Mouse (Mus musculus) CH12.LX (cell line): ENCODE measurements around the gene Cox4i2. TPM values are rescaled to one million over a fixed set of nuclear protein-coding genes. Genes with fewer than 3 reads are reported as not detected.

Experiments used
- DNase-seq: peaks from one replicate; pipeline ENCODE4 v3.0.0-alpha.2; 2013; ENCODE audit errors: extremely low read depth
- H3K27ac ChIP-seq: 2 replicates; pipeline ENCODE4 v1.5.1; 2012; ENCODE audit warnings: low read depth, mild to moderate bottlenecking, control low read depth, moderate library complexity; ENCODE audit not compliant: insufficient read depth
- H3K27me3 ChIP-seq: replicated peaks from 2 replicates; pipeline ENCODE3; 2012; ENCODE audit warnings: inconsistent platforms
- H3K36me3 ChIP-seq, 2 experiments: replicated peaks in 1 of 2; 2 replicates each; pipeline versions ENCODE3 to v1.6.1; 2012; ENCODE audit warnings: inconsistent platforms in 1 of 2, low read length in 1 of 2, mild to moderate bottlenecking in 1 of 2, mixed read lengths in 1 of 2, moderate library complexity in 1 of 2; ENCODE audit not compliant: control insufficient read depth in 1 of 2, insufficient read depth in 1 of 2
- H3K4me1 ChIP-seq, 2 experiments: 2 replicates each; pipeline ENCODE4 v1.6.1; 2012; ENCODE audit warnings: inconsistent platforms in 1 of 2, moderate library complexity in 1 of 2; ENCODE audit not compliant: insufficient read depth in 2 of 2, control insufficient read depth in 1 of 2
- H3K4me2 ChIP-seq: 2 replicates; pipeline ENCODE4 v1.6.1; 2012; ENCODE audit warnings: low read depth, mild to moderate bottlenecking, control low read depth; ENCODE audit not compliant: poor library complexity, insufficient read depth, severe bottlenecking
- H3K4me3 ChIP-seq, 3 experiments: fragments of 150-350 bp in 1 of 3; sonication (generic) in 1 of 3; replicated peaks in 1 of 3; 2 replicates each; pipeline versions ENCODE3 to v1.5.1; 2011 to 2012; ENCODE audit warnings: low read depth in 2 of 3, low read length in 2 of 3, mild to moderate bottlenecking in 2 of 3, moderate library complexity in 2 of 3, control low read depth in 1 of 3, improper control_type of control experiment in 1 of 3, inconsistent platforms in 1 of 3, mixed read lengths in 1 of 3; ENCODE audit not compliant: poor library complexity in 1 of 3
- H3K79me2 ChIP-seq: replicated peaks from 2 replicates; pipeline ENCODE4 v1.6.1; 2012; ENCODE audit warnings: mild to moderate bottlenecking, moderate library complexity; ENCODE audit not compliant: control insufficient read depth, poor library complexity, insufficient read depth, severe bottlenecking; ENCODE audit errors: extremely low read depth
- H3K9ac ChIP-seq: 2 replicates; pipeline ENCODE4 v1.6.1; 2012; ENCODE audit warnings: low read depth, mild to moderate bottlenecking, control low read depth, moderate library complexity; ENCODE audit not compliant: insufficient read depth
- H3K9me3 ChIP-seq: replicated peaks from 2 replicates; pipeline ENCODE3; 2012; ENCODE audit warnings: low read length, inconsistent platforms, mixed read lengths
- BHLHE40 ChIP-seq: IDR thresholded peaks from 2 replicates; pipeline ENCODE4 v1.6.1; 2011; ENCODE audit warnings: mild to moderate bottlenecking, low read depth, low read length, improper control_type of control experiment
- CTCF ChIP-seq, 2 experiments: IDR thresholded peaks in 1 of 2; conservative IDR thresholded peaks in 1 of 2; 2 replicates each; pipeline ENCODE4 v1.5.1; 2011 to 2012; ENCODE audit warnings: low read depth in 2 of 2, low read length in 2 of 2, improper control_type of control experiment in 1 of 2, inconsistent platforms in 1 of 2, mild to moderate bottlenecking in 1 of 2, moderate library complexity in 1 of 2
- E2F4 ChIP-seq: IDR thresholded peaks from 2 replicates; pipeline ENCODE4 v1.6.1; 2011; ENCODE audit warnings: low read depth, low read length, improper control_type of control experiment; ENCODE audit not compliant: insufficient replicate concordance
- ELF1 ChIP-seq: IDR thresholded peaks from 2 replicates; pipeline ENCODE4 v1.6.1; 2014; ENCODE audit warnings: low read depth, mild to moderate bottlenecking, inconsistent platforms, low read length, improper control_type of control experiment
- EP300 ChIP-seq: IDR thresholded peaks from 2 replicates; pipeline ENCODE4 v1.6.1; 2011; ENCODE audit warnings: low read length, improper control_type of control experiment
- ETS1 ChIP-seq: conservative IDR thresholded peaks from 2 replicates; pipeline ENCODE4 v1.6.1; 2012; ENCODE audit warnings: low read depth, mild to moderate bottlenecking, inconsistent platforms, low read length, improper control_type of control experiment, moderate library complexity
- GABPA ChIP-seq: IDR thresholded peaks from 2 replicates; pipeline ENCODE4 v1.6.1; 2012; ENCODE audit warnings: low read depth, low read length, improper control_type of control experiment, inconsistent platforms; ENCODE audit not compliant: insufficient replicate concordance
- IRF4 ChIP-seq: IDR thresholded peaks from 2 replicates; pipeline ENCODE4 v1.6.1; 2014; ENCODE audit warnings: low read depth, mild to moderate bottlenecking, inconsistent platforms, low read length, improper control_type of control experiment
- JUN ChIP-seq: IDR thresholded peaks from 2 replicates; pipeline ENCODE4 v1.6.1; 2011; ENCODE audit warnings: low read depth, mild to moderate bottlenecking, low read length, improper control_type of control experiment, moderate library complexity; ENCODE audit not compliant: insufficient read depth
- MAFK ChIP-seq: IDR thresholded peaks from 2 replicates; pipeline ENCODE4 v1.6.1; 2011; ENCODE audit warnings: low read length, improper control_type of control experiment; ENCODE audit not compliant: insufficient replicate concordance
- MAX ChIP-seq: IDR thresholded peaks from 2 replicates; pipeline ENCODE4 v1.6.1; 2011; ENCODE audit warnings: low read length, improper control_type of control experiment
- MAZ ChIP-seq: IDR thresholded peaks from 2 replicates; pipeline ENCODE4 v1.6.1; 2012; ENCODE audit warnings: low read depth, mild to moderate bottlenecking, inconsistent platforms, low read length, improper control_type of control experiment, moderate library complexity
- MXI1 ChIP-seq: IDR thresholded peaks from 2 replicates; pipeline ENCODE4 v1.6.1; 2011; ENCODE audit warnings: mild to moderate bottlenecking, low read depth, low read length, improper control_type of control experiment
- MYC ChIP-seq: IDR thresholded peaks from 2 replicates; pipeline ENCODE4 v1.6.1; 2011; ENCODE audit warnings: low read depth, mild to moderate bottlenecking, improper control_type of control experiment, low read length
- NELFE ChIP-seq: IDR thresholded peaks from 2 replicates; pipeline ENCODE4 v1.6.1; 2011; ENCODE audit warnings: low read depth, low read length, improper control_type of control experiment
- NRF1 ChIP-seq: IDR thresholded peaks from 2 replicates; pipeline ENCODE4 v1.6.1; 2014; ENCODE audit warnings: low read depth, mild to moderate bottlenecking, inconsistent platforms, low read length, improper control_type of control experiment, moderate library complexity
- PAX5 ChIP-seq: IDR thresholded peaks from 2 replicates; pipeline ENCODE4 v1.6.1; 2012; ENCODE audit warnings: low read length, inconsistent platforms, mixed read lengths
- POLR2AphosphoS2 ChIP-seq: IDR thresholded peaks from 2 replicates; pipeline ENCODE4 v1.6.1; 2011; ENCODE audit warnings: low read depth, low read length, improper control_type of control experiment
- RAD21 ChIP-seq: IDR thresholded peaks from 2 replicates; pipeline ENCODE4 v1.6.1; 2011; ENCODE audit warnings: low read depth, mild to moderate bottlenecking, low read length, improper control_type of control experiment, moderate library complexity
- RCOR1 ChIP-seq: conservative IDR thresholded peaks from 2 replicates; pipeline ENCODE4 v1.6.1; 2012; ENCODE audit warnings: low read depth, mild to moderate bottlenecking, inconsistent platforms, low read length, improper control_type of control experiment
- SIN3A ChIP-seq: IDR thresholded peaks from 2 replicates; pipeline ENCODE4 v1.6.1; 2012; ENCODE audit warnings: low read length, improper control_type of control experiment, inconsistent platforms
- SMC3 ChIP-seq: IDR thresholded peaks from 2 replicates; pipeline ENCODE4 v1.6.1; 2011; ENCODE audit warnings: low read depth, low read length, improper control_type of control experiment
- TBP ChIP-seq: conservative IDR thresholded peaks from 2 replicates; pipeline ENCODE4 v1.6.1; 2011; ENCODE audit warnings: low read depth, low read length, improper control_type of control experiment
- TCF12 ChIP-seq: IDR thresholded peaks from 2 replicates; pipeline ENCODE4 v1.6.1; 2014; ENCODE audit warnings: low read depth, mild to moderate bottlenecking, inconsistent platforms, low read length, improper control_type of control experiment
- USF1 ChIP-seq: IDR thresholded peaks from 2 replicates; pipeline ENCODE4 v1.6.1; 2014; ENCODE audit warnings: low read depth, mild to moderate bottlenecking, inconsistent platforms, low read length, improper control_type of control experiment
- USF2 ChIP-seq: conservative IDR thresholded peaks from 2 replicates; pipeline ENCODE4 v1.6.1; 2011; ENCODE audit warnings: low read depth, low read length, improper control_type of control experiment
- ZC3H11A ChIP-seq: IDR thresholded peaks from 2 replicates; pipeline ENCODE4 v1.6.1; 2012; ENCODE audit warnings: low read depth, mild to moderate bottlenecking, inconsistent platforms, low read length, improper control_type of control experiment
- ZKSCAN1 ChIP-seq: IDR thresholded peaks from 2 replicates; pipeline ENCODE4 v1.6.1; 2012; ENCODE audit warnings: low read depth, inconsistent platforms, low read length, improper control_type of control experiment, borderline replicate concordance
- ZMIZ1 ChIP-seq: IDR thresholded peaks from 2 replicates; pipeline ENCODE4 v1.6.1; 2012; ENCODE audit warnings: low read depth, mild to moderate bottlenecking, inconsistent platforms, low read length, improper control_type of control experiment
- dilution Hi-C: fragments of 300-500 bp; cut with MboI; formaldehyde crosslinking; loops from 2 replicates; pipeline ENCODE4 v1.14.3; 2020; ENCODE audit warnings: low sequenced_read_pairs; ENCODE audit not compliant: extremely low pct_unique_long_range_greater_than_20kb, extremely low pct_ligation_motif_present
- in situ Hi-C: fragments of 300-500 bp; cut with MboI; formaldehyde crosslinking; loops from 3 replicates; pipeline ENCODE4 v1.14.3; 2019; ENCODE audit warnings: low sequenced_read_pairs, low pct_ligation_motif_present, low pct_unique_long_range_greater_than_20kb, mixed read lengths
- polyA plus RNA-seq: library from polyadenylated mRNA; unstranded; fragments of >175 nt; gene quantifications from 2 replicates; pipeline ENCODE4 v1.2.1, GENCODE M21; 2012; ENCODE audit warnings: low read depth; ENCODE audit not compliant: insufficient read length
- total RNA-seq, 2 experiments: library from RNA; depleted of rRNA; stranded (reverse); fragments of 300-350 nt in 1 of 2; fragments of >200 nt in 1 of 2; gene quantifications; 2 replicates each; pipeline ENCODE4 v1.2.3; 2012 to 2014

Gene Cox4i2
- total and polyA plus RNA-seq, 3 experiments: not detected

- DNase-seq: peak; percentile 24
- H3K27me3 ChIP-seq: peaks cover 44% of the 10 kb centered on the region
- dilution Hi-C loops (no loop called here), in situ Hi-C loops (no loop called here)
- no peak overlapping the region for H3K4me2 ChIP-seq
- TF ChIP-seq USF1 (no peak), PAX5 (no peak), MXI1 (no peak), ELF1 (peak; percentile 20; the same call in 1 of the 2 replicates), ZC3H11A (no peak), EP300 (no peak), IRF4 (no peak), RAD21 (peak; percentile 50), RCOR1 (no peak), MAX (0 out of 2 replicates have a peak, but pooled peaks have one; percentile 19), ZKSCAN1 (no peak), MAZ (no peak), SMC3 (peak; percentile 50), ETS1 (no peak), TBP (no peak), TCF12 (0 out of 2 replicates have a peak, but pooled peaks have one; percentile 15), ZMIZ1 (no peak), USF2 (no peak), CTCF (conservative IDR thresholded peaks at IDR 0.05 in 1 of 2, IDR thresholded peaks at IDR 0.05 in 1 of 2; ENCODE audit: low read depth in 2 of 2, low read length in 2 of 2) (peak; percentile 18 to 77; a peak in 2 of 4 replicates), NRF1 (no peak)
- peaks cover 0 to 8% of the 10 kb centered on the region in 2 experiments; a peak in 2 of 4 replicates for H3K4me1 ChIP-seq
- H3K4me3 ChIP-seq: no peak overlapping the region
- no peaks in the 10 kb centered on the region for H3K79me2 ChIP-seq
- H3K9ac ChIP-seq: no peak overlapping the region
- H3K9me3 ChIP-seq: no peaks in the 10 kb centered on the region
- no peak overlapping the region for H3K27ac ChIP-seq
- H3K36me3 ChIP-seq: no peaks in the 10 kb centered on the region
These were observed 11.5 kb upstream of the Cox4i2 start for GRCm38 (mm10) chr2:152742435-152742834.

- TF ChIP-seq JUN: no peak
- peak; percentile 59 for TF ChIP-seq TCF12
- TF ChIP-seq EP300: peak; percentile 69
- TF ChIP-seq E2F4: no peak
- peak; percentile 59; the same call in 1 of the 2 replicates for TF ChIP-seq MYC
- TF ChIP-seq MAX: peak; percentile 63; the same call in 1 of the 2 replicates
- no peak for TF ChIP-seq TBP
- TF ChIP-seq MAZ: no peak
- no peak for TF ChIP-seq GABPA
- no peak for TF ChIP-seq NELFE
- TF ChIP-seq SIN3A: no peak
- TF ChIP-seq IRF4: peak; percentile 89
- TF ChIP-seq POLR2AphosphoS2: no peak
- TF ChIP-seq MAFK: peak; percentile 84
- no peak for TF ChIP-seq SMC3
- 0 out of 2 replicates have a peak, but pooled peaks have one; percentile 34 for TF ChIP-seq RCOR1
- TF ChIP-seq ETS1: peak; percentile 72
- peak; percentile 99 for TF ChIP-seq BHLHE40
- H3K4me2 ChIP-seq: 0 out of 2 replicates have a peak overlapping the region, but pooled peaks have one; percentile 8
- peak; percentile 46 for DNase-seq
- H3K9me3 ChIP-seq: no peaks in the 10 kb centered on the region
- no peak overlapping the region for H3K4me3 ChIP-seq
- dilution Hi-C loops: no loop called here
- no peaks in the 10 kb centered on the region for H3K36me3 ChIP-seq
- no peak overlapping the region for H3K27ac ChIP-seq
- peaks cover 11 to 23% of the 10 kb centered on the region in 2 experiments for H3K4me1 ChIP-seq
- H3K27me3 ChIP-seq: peaks cover 85% of the 10 kb centered on the region
- in situ Hi-C loops: no loop called here
- no peaks in the 10 kb centered on the region for H3K79me2 ChIP-seq
- H3K9ac ChIP-seq: no peak overlapping the region
These were observed 2.8 kb downstream of the Cox4i2 start for GRCm38 (mm10) chr2:152756474-152757393.
